Mouse (Mus musculus): ENCODE results near the gene Leng8.

DNA sequence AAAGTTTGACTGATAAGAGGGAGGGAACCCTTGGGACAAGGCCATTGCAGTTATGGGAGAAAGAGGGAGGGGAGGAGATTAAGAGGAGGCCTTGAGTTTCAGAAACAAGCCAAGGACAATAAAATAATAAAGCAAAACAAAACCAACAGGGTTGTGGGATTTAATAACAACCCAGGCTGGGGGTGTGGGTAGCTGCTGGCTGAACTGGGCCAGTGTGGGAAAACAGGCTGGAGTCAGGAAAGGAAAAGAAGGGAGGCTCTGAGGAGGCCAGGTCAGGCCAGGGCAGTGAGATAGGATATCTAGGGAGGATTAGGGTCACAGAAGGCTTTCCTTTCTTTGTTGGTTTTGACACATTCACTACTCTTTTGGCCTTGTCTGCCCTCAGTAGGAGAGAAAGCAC lies 30.3 kb downstream of the Leng8 start:
- TF ChIP-seq CTCF (IDR thresholded peaks at IDR 0.05; ENCODE audit: low read depth) (no peak), EP300 (optimal IDR thresholded peaks at IDR 0.05) (no peak)

Data from stomach, postnatal 0 days (tissue).